Mouse (Mus musculus): Measurements from ENCODE around the gene Gm45902. TPM values are rescaled to one million over a fixed set of nuclear protein-coding genes. Genes with fewer than 3 reads are reported as not detected.

Gene Gm45902
- polyA plus RNA-seq, 1 experiment from 2014 or later, result 4.4 TPM

- Histone ChIP-seq H3K27ac (ENCODE audit: low read depth, low read length) (no peak overlapping the region), H3K4me1 (ENCODE audit: control insufficient read depth, insufficient read depth, low read length) (no peaks in the 10 kb centered on the region), H3K9me3 (replicated peaks; ENCODE audit: control insufficient read depth, low read length) (no peaks in the 10 kb centered on the region), H3K36me3 (ENCODE audit: control insufficient read depth, insufficient read depth, low read length) (peaks cover 5% of the 10 kb centered on the region; the same call in 1 of the 2 replicates), H3K4me2 (no peak overlapping the region), H3K4me3 (ENCODE audit: low read depth, low read length) (no peak overlapping the region), H3K27me3 (ENCODE audit: control insufficient read depth, insufficient read depth, low read length) (no peaks in the 10 kb centered on the region), H3K9ac (ENCODE audit: low read depth, low read length) (no peak overlapping the region)
- WGBS (ENCODE audit: insufficient replicate concordance), result 80% methylated on average over 4 of the region's 4 CpGs
- no peak for ATAC-seq (replicated peaks; ENCODE audit: insufficient number of reproducible peaks, low FRiP score, low TSS enrichment)
Observed at GRCm38 (mm10) chr2:3456590-3456989, 56.0 kb downstream of the Gm45902 start.

Other genes with a start within 250 kb of the Gm45902 start
- gene Nmt2, start 228.6 kb downstream of the Gm45902 start, polyA plus RNA-seq (2014; fragmentation: Nextera tagmentation; extraction: Ambion mirVana), result 38.2 and 40.2 TPM in 2 replicates
- gene Rpp38, start 180.1 kb downstream of the Gm45902 start, polyA plus RNA-seq (2014; fragmentation: Nextera tagmentation; extraction: Ambion mirVana), result 14.4 and 16.2 TPM in 2 replicates
- gene Acbd7, start 176.6 kb downstream of the Gm45902 start, polyA plus RNA-seq (2014; fragmentation: Nextera tagmentation; extraction: Ambion mirVana), result 0.33 TPM in 1 of 2 replicates, not detected in the other
- not detected in 2 replicates for gene Olah, start 115.6 kb downstream of the Gm45902 start, polyA plus RNA-seq (2014; fragmentation: Nextera tagmentation; extraction: Ambion mirVana)
- gene Meig1, start 90.1 kb downstream of the Gm45902 start, polyA plus RNA-seq (2014; fragmentation: Nextera tagmentation; extraction: Ambion mirVana), result not detected in 2 replicates
- gene Dclre1c, start 88.7 kb downstream of the Gm45902 start, polyA plus RNA-seq (2014; fragmentation: Nextera tagmentation; extraction: Ambion mirVana), result 5.2 and 5.5 TPM in 2 replicates
- 12.1 and 13.9 TPM in 2 replicates for gene Suv39h2, start 37.8 kb downstream of the Gm45902 start, polyA plus RNA-seq (2014; fragmentation: Nextera tagmentation; extraction: Ambion mirVana)
- gene Hspa14, start within 50 bp of the Gm45902 start, polyA plus RNA-seq (2014; fragmentation: Nextera tagmentation; extraction: Ambion mirVana), result 87.9 and 94.9 TPM in 2 replicates
- 0.34 and 0.80 TPM in 2 replicates for gene Cdnf, start 240 bp upstream of the Gm45902 start, polyA plus RNA-seq (2014; fragmentation: Nextera tagmentation; extraction: Ambion mirVana)
- 34.6 and 38.2 TPM in 2 replicates for gene Fam107b, start 57.7 kb upstream of the Gm45902 start, polyA plus RNA-seq (2014; fragmentation: Nextera tagmentation; extraction: Ambion mirVana)

Data from heart, embryonic 11.5 days (tissue).